Mouse (Mus musculus) liver, embryonic 11.5 days (tissue): ENCODE data around the gene Il4ra. TPM values are rescaled to one million over a fixed set of nuclear protein-coding genes. Genes with fewer than 3 reads are reported as not detected.

Source experiments
- polyA plus RNA-seq: library from polyadenylated mRNA; unstranded; fragments of >200 nt; fragmentation: Nextera tagmentation; extraction: Ambion mirVana; gene quantifications from 2 replicates; pipeline ENCODE4 v1.2.1, GENCODE M21; 2014

The Il4ra gene
- polyA plus RNA-seq, 1 experiment from 2014 or later: 5.3 TPM

Other genes starting within 250 kb of the Il4ra start
- 14.8 and 15.2 TPM in 2 replicates for gene Kdm8, start 107.4 kb upstream of the Il4ra start, polyA plus RNA-seq
- 126 and 132 TPM in 2 replicates for gene Nsmce1, start 60.5 kb upstream of the Il4ra start, polyA plus RNA-seq
- gene Il21r, start 51.3 kb downstream of the Il4ra start, polyA plus RNA-seq: 0.81 and 1.1 TPM in 2 replicates
- 28.3 and 28.8 TPM in 2 replicates for gene Gtf3c1, start 155.7 kb downstream of the Il4ra start, polyA plus RNA-seq
- gene D430042O09Rik, start 155.8 kb downstream of the Il4ra start, polyA plus RNA-seq: 4.9 and 6.6 TPM in 2 replicates